Mouse (Mus musculus) lung, adult 2 months (tissue): ENCODE results near the gene Lhx9.

Experiments
- CTCF ChIP-seq: fragments of 200-500 bp; IDR thresholded peaks from 2 replicates; pipeline ENCODE4 v1.5.1; 2011; ENCODE audit warnings: mild to moderate bottlenecking, low read length, control low read depth; ENCODE audit not compliant: insufficient read depth
- POLR2A ChIP-seq: fragments of 200-500 bp; IDR thresholded peaks from 2 replicates; pipeline ENCODE4 v1.6.1; 2011; ENCODE audit warnings: low read depth, mild to moderate bottlenecking, control low read depth, low read length, borderline replicate concordance; ENCODE audit errors: extremely low read depth

GRCm38 (mm10) chr1:138896088-138896487 lies 47.7 kb upstream of the Lhx9 start:
- TF ChIP-seq CTCF (no peak; the same call in 1 of the 2 replicates), POLR2A (no peak)
